Mouse (Mus musculus) frontal cortex, postnatal 36 days (tissue): ENCODE data around the gene Spock1.

ENCODE experiments used
- DNase-seq, 2 experiments: peaks; one replicate each; pipeline ENCODE4 v3.0.0; 2022; ENCODE audit warnings: low spot score in 2 of 2

The Spock1 gene

DNA sequence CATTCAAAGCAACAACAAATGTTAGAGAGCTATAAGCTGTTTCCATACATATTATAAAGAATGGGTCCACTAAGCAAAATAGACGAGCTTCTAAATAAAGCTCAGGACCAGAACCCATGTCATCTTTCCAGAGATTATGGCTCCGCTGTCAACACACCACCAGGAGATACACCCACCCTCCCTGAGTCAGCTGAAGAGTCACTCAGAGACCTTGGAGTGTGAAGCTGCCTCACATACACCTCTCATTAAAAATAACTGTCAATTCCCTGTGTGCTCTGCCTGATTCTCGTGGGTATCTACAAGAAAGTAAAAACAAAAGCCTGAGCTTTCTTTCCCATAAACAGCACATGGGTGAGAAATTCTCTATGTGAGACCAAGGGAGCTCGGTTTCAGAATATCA, 43.1 kb downstream of the Spock1 start:
- DNase-seq = no peak

- no peak for DNase-seq
Observed at GRCm38 (mm10) chr13:57858491-57858890, 49.6 kb downstream of the Spock1 start.

- DNase-seq = no peak
Observed at GRCm38 (mm10) chr13:57857016-57857415, 51.1 kb downstream of the Spock1 start.

DNA sequence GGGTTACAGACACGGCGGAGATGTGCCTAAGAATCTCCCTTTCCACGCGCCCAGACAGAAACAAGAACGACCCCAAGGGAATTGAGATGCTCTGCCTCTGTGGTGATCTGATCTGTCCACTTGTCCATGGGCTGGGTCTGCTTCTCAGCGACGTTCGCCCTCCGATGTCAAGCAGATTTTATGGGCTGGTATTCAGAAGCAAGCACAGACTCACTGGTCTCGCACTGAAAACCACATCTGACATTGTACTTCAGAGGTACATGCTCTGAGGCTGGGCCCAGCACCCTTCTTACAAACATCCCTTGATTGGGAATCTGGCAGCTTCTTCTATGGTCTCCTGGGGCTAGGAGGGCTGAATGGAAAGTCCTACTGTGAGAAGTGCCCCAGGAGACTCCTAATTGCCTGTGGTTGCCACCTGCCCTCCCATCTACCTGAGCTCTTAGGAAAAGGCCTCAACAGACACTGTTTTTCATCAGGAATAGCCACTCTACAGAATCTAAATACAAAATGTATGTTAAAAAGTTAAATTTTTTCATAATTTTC, 51.8 kb downstream of the Spock1 start:
- no peak for DNase-seq

GRCm38 (mm10) chr13:57855766-57856165, 52.4 kb downstream of the Spock1 start:
- no peak for DNase-seq

DNA sequence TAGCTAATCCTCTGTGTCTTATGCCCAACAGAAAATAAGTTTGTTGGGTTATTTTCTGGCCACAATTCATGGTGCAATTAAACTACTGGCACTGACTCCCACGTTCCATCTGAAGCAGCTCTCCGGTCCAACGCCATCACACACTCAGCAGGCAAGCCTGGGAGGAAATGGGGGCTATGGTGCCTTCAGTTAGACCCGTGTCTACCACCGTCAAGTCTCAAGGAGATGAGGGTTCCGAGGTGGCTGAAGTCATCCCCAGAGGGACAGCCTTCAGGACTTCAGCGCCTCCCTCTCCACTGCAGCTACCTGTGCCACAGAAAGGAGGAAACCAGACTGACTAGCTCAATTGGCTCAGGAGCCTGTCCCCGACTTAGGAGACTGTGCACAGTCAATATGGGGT, 53.7 kb downstream of the Spock1 start:
- DNase-seq = no peak

DNA sequence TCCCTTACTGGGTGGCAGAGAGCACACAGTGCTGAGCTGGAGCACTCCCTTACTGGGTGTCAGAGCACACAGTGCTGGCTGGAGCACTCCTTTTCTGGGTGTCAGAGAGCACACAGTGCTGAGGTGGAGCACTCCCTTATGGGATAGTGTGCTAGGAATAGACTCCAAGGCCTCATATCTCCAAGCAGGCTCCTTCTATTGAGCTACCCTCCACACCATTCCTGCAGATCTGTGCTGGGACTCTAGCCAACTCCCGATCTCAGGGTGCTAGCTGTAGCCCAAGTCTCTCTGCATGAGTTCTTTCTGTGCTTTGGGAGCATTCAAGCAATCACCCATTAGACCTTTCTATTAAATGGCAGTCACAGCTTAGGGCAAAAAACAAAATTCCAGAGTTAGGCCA, 54.5 kb downstream of the Spock1 start:
- no peak for DNase-seq

DNA sequence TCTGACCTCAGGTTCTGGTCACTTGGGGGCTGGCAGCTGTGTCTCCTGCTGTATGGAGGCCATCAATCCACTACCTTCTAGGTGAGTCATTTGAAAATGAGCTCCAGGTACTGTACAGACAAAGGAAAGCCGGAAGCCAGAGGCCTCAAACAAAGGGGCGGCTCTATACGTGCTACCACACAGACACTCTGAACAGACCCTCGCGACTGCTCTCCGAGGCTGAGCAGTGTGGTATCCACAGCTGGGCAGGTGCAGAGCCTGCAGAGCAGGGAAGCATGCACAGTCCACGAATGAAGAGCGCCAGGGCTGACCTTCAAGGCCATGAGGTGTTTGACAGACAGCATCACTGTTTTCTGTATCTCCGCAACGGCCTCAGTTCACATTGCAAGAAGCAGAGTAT, 55.0 kb downstream of the Spock1 start:
- no peak for DNase-seq

DNA sequence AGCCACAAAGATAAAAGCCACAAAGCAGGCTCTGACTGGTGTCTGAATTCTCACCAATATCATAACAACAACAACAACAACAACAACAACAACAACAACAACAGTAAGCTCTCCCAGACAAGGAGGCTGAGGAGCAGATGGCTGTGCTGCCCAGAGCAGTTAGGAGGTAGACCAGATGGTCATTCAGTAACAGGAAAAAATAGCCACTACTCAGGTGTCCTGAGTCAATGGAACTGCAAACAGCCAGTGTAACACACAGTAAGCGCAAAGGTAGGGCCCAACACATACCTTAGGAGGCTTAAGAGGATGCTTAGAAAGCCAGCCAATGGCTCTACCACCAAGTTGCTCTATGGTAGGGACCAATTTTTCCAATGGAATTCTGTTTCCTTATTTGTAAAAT, 59.2 kb downstream of the Spock1 start:
- no peak for DNase-seq

- no peak for DNase-seq
Observed at GRCm38 (mm10) chr13:57847101-57847500, 61.0 kb downstream of the Spock1 start.

- peak in 1 of 2 experiments; percentile 36 for DNase-seq
Observed at GRCm38 (mm10) chr13:57846468-57846867, 61.7 kb downstream of the Spock1 start.

GRCm38 (mm10) chr13:57841141-57841848, 66.8 kb downstream of the Spock1 start:
- no peak for DNase-seq

- DNase-seq = peak; percentile 64 to 74
Observed at GRCm38 (mm10) chr13:57837691-57838437, 70.3 kb downstream of the Spock1 start.

DNA sequence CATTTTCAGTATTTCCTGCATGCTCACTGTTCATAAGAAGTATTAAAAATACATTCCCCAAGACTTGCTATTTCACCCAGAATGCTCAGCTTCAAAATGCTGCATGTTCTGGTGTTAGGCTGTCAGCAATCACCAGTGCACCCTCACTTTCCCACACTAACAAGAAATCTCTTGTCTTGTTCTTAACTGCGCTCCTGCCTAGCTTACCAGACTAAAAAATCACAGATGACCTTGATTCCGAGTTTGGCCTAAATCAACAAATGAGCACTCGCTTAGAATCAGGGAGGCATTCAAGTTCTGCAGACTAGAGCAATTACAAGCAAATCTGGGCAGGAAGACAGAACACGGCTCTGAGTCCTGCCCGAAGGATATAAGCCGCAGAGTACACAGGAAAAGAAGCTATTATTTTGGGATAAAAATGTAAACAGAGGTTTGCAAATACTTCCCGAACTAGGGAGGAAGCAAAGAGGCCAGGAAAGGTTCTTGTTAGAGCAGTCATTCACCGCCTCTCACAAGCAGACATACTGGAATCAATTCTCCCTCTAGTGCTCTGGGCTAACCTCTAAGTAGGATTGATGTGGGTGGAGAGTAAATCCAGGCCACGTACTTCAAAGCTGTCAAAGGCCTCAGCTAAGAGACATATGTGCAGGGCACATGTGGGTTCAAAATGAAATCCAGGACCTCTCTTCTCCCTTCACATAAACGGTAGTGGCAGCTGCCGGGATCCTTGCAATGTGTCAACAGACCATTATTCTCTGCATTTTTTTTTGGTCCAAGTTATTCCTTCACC, 76.6 kb downstream of the Spock1 start:
- no peak for DNase-seq

- DNase-seq = no peak
Observed at GRCm38 (mm10) chr13:57830896-57831295, 77.2 kb downstream of the Spock1 start.

GRCm38 (mm10) chr13:57830091-57830490, 78.0 kb downstream of the Spock1 start:
- no peak for DNase-seq

GRCm38 (mm10) chr13:57816276-57816675, 91.9 kb downstream of the Spock1 start:
- no peak for DNase-seq

- DNase-seq = no peak
Observed at GRCm38 (mm10) chr13:57812643-57813042, 95.5 kb downstream of the Spock1 start.

- no peak for DNase-seq
Observed at GRCm38 (mm10) chr13:57811253-57811652, 96.9 kb downstream of the Spock1 start.

DNA sequence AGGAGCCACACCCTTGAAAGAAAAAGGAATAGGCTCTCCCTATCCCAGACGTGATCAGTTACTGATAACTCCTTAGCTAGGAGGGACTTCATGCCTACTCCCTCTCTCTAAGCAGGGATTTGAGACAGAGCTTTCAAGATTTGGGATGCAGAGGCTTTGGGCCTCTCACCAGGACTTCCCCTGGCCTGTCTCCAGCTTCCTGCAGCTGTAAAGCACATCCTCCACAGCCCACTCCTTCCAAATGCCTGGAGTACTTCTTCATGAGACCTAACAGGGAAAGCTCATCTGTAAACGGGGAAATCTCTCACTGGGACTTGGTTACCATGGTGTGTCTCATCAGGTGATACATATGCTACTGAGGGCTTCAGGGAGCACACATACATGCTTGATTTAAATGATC, 97.3 kb downstream of the Spock1 start:
- no peak for DNase-seq

DNA sequence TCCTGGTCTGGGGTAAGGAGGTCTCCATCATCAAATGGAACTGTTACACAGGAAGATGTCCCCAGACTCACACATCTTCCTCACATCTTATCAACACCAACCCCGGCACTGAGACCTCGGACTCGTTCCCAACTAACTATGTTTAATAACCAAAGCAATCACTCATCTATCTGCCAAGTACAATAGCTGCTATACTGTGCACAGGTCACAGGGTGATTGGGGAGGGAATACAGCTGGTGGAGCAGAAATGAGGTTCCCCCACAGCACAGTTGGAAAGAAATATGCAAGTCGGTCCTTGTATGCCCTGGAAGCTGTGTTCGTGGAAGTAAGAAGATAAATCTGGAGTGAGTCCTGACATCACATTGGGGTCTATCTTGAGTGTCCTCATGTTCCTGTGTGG, 98.0 kb downstream of the Spock1 start:
- DNase-seq = no peak

DNA sequence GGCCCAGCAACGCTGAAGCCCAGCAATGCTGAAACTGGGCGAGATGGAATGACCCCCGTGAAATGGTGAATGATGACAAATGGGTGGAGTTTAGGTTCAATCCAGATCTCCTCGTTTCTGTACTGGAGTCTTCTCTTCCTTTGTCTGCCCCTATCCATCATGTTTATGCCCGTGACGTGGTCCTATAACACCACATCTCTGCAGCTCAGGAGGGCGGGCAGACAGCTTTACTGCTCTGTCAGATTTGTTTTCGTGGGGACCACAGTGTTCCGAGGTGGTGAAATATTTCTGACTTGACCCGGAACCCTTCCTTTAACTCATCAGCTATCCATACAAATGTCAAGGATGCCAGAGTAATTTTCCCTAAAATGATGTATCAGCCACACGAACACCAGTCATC, 98.5 kb downstream of the Spock1 start:
- DNase-seq = no peak
